Mouse (Mus musculus) small intestine, adult 2 months (tissue): ENCODE measurements around the gene Ube2l6. TPM values are rescaled to one million over a fixed set of nuclear protein-coding genes. Genes with fewer than 3 reads are reported as not detected.

Experiments
- H3K27ac ChIP-seq: fragments of 200-500 bp; 2 replicates; pipeline ENCODE4 v1.5.1; 2012; ENCODE audit warnings: low read depth, low read length, control low read depth, inconsistent platforms; ENCODE audit not compliant: insufficient read depth
- H3K27me3 ChIP-seq: fragments of 200-500 bp; 2 replicates; pipeline ENCODE4 v1.6.1; 2012; ENCODE audit warnings: mild to moderate bottlenecking, moderate library complexity, low read length, inconsistent platforms; ENCODE audit not compliant: control insufficient read depth, insufficient read depth
- H3K36me3 ChIP-seq: fragments of 200-500 bp; 2 replicates; pipeline ENCODE4 v1.6.1; 2012; ENCODE audit warnings: mild to moderate bottlenecking, low read length, control low read depth, inconsistent platforms; ENCODE audit not compliant: control insufficient read depth, insufficient read depth
- H3K4me1 ChIP-seq: fragments of 200-500 bp; 2 replicates; pipeline ENCODE4 v1.6.1; 2012; ENCODE audit warnings: low read length, inconsistent platforms, mixed read lengths; ENCODE audit not compliant: control insufficient read depth, insufficient read depth, insufficient read length
- H3K4me3 ChIP-seq: fragments of 200-500 bp; 2 replicates; pipeline ENCODE4 v1.5.1; 2012; ENCODE audit warnings: low read depth, mild to moderate bottlenecking, control low read depth, inconsistent platforms, low read length, moderate library complexity
- CTCF ChIP-seq: fragments of 200-500 bp; IDR thresholded peaks from 2 replicates; pipeline ENCODE4 v1.5.1; 2012; ENCODE audit warnings: low read depth, mild to moderate bottlenecking, control low read depth, inconsistent platforms, low read length, moderate library complexity, mixed read lengths; ENCODE audit not compliant: insufficient replicate concordance, insufficient read length; ENCODE audit errors: extremely low read depth
- POLR2A ChIP-seq: fragments of 200-500 bp; IDR thresholded peaks from 2 replicates; pipeline ENCODE4 v1.6.1; 2012; ENCODE audit warnings: low read depth, mild to moderate bottlenecking, control low read depth, inconsistent platforms, low read length, moderate library complexity
- WGBS: fragments of 180-500 bp; shearing (Covaris S2); methylation state at CpG from one replicate; pipeline ENCODE4 v1.1.7; 2018; 5-methylcytosine and 5-hydroxymethylcytosine counted together
- polyA plus RNA-seq: library from polyadenylated mRNA; depleted of rRNA; stranded (reverse); fragments of >200 nt; gene quantifications from 2 replicates; pipeline ENCODE4 v1.2.3, GENCODE M21; 2012; rRNA removed

Ube2l6 gene
- 28.6 and 85.7 TPM in 2 replicates for polyA plus RNA-seq

DNA sequence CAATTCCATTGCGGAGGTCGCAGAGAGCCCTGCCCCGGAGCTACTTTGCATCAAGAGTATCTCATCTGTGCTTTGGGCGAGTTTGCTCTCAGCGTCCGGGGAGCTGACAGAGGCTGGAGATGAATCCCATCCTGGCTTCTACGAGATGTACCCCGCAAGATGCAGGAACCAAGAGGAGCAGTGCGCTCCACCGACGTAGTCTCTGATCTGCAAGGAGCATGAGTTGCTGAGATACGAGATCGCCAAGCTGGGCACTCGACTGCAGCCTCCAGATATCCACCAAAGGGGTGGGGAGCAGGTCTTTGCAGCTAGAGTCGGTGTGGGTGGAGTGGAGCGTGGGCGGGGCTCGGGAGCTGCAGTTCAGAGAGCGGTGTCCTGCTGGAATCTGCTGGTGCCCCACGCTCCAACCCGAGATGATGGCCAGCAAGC lies at the start of gene Ube2l6:
Gene Ube2l6, plus strand, starts transcription at position 336 of the 429 bp plus-strand sequence.
- H3K27ac ChIP-seq, result peak within 1 kb of the TSS; percentile 89
- H3K36me3 ChIP-seq, result 0 out of 2 replicates have a peak, but pooled peaks cover 5% of the 10 kb centered on the region
- 2% methylated on average over 21 of the region's 21 CpGs for WGBS
- H3K4me3 ChIP-seq, result peak within 1 kb of the TSS; percentile 79
- peaks cover 9% of the 10 kb centered on the region; the same call in 1 of the 2 replicates for H3K4me1 ChIP-seq
- no peak for TF ChIP-seq CTCF
- peak; percentile 43 for TF ChIP-seq POLR2A
- no peaks in the 10 kb centered on the region for H3K27me3 ChIP-seq

DNA sequence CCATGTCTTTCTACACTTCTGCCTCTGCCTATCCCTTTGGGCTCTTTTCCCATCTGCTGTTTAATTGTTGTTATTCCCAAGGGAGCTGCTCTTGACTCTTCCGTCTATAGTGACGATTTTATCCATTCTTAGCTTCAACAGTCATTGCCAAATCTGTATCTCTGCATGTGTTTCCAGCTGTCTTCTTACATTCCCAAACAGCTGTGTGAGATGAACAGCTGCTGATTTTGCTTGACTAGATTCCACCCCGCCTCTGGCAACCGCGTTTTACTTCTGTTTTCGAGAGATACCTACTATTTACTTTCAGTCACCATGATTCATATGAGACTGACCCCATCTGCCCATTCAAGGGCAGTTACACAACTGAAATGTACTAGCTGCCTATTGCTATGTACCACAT lies 48.5 kb upstream of the Ube2l6 start:
- TF ChIP-seq POLR2A, result no peak
- no peak for TF ChIP-seq CTCF
- no peaks in the 10 kb centered on the region for H3K27me3 ChIP-seq
- no peak overlapping the region for H3K4me3 ChIP-seq
- 43% methylated on average over 6 of the region's 6 CpGs for WGBS
- no peaks in the 10 kb centered on the region for H3K4me1 ChIP-seq
- no peak overlapping the region for H3K27ac ChIP-seq
- no peaks in the 10 kb centered on the region for H3K36me3 ChIP-seq

DNA sequence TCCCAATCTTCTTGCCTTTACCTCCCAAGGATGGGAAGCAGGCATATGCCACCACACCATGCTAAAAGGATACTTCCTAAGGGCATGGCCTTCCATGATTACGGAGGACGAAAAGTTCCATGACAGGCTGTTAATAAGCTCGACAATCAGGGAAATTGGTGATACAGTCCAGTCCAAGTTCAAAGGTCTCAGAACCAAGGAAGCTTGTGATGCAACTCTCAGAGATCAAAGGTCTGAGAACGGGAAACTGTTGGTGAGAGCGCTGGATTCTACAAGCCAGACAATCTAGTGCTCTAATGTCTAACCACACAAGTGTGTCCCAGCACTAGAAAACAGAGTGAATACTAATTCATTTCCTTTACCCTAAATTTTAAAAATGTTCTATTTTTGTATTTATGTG lies 42.4 kb upstream of the Ube2l6 start:
- Histone ChIP-seq H3K4me1 (peaks cover 8% of the 10 kb centered on the region; the same call in 1 of the 2 replicates), H3K27me3 (no peaks in the 10 kb centered on the region), H3K27ac (peak overlapping the region; percentile 65; the same call in 1 of the 2 replicates), H3K4me3 (no peak overlapping the region), H3K36me3 (no peaks in the 10 kb centered on the region)
- TF ChIP-seq POLR2A (no peak), CTCF (no peak)
- WGBS, result 32% methylated on average over 5 of the region's 5 CpGs

DNA sequence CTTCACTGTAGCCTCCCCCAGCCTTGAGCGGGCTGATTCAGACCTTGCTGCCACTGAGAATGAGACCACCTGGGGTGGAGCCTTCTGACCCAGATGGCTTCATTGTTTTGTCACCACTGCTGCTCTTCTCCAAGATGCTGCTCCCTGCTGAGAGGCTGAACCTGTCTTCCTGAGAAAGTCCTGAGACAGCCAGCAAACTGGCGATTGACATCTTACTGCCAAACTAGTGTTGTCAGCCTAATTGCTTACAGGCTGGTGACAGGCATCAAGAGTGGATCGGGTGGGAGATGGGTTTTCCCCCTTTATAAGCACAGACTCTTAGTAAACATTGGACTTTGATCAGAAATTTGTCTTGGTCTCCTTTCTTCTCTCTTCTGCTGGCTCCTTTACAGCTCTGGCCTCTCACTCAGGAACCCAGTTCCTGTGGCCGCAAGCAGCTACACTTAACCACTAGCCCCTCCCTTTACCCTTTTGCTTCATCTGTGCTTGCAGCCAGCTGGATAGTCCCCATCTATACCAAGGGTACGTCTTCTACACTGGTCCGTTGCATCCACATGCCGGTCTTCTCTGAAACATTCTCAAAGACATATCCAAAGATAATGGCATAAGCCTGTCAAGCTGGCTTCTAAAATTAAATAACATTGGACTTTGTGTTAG lies 41.5 kb upstream of the Ube2l6 start:
- Histone ChIP-seq H3K27ac (0 out of 2 replicates have a peak overlapping the region, but pooled peaks have one; percentile 28), H3K27me3 (no peaks in the 10 kb centered on the region), H3K4me1 (peaks cover 12% of the 10 kb centered on the region; the same call in 1 of the 2 replicates), H3K4me3 (no peak overlapping the region), H3K36me3 (no peaks in the 10 kb centered on the region)
- no peak for TF ChIP-seq POLR2A
- no peak for TF ChIP-seq CTCF
- WGBS, result 74% methylated on average over 7 of the region's 7 CpGs

DNA sequence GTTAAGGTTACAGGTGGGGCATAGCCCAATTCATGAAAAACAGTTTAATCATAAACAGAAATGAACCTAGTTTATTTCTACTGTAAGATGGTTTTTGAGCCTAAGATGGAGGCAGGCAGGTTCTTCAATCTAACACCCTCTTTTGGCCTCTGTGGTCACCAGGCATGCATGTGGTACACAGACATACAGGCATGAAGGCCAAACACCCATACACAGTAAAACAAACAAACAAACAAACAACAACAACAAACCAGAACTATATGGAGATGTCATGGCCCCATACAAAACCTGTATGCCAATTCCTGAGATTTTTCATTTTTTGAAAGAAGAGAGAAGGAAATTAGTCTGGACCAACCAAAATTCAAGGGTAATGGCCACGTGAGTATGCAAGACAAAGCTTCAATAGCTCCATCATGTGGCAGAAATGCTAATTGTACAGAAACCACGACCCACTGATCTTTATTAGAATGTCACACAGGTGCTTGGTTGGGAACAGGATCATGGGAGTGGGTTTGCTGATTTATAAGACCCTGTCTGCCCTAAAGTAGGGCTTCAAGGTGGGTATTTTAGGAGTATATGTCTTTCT lies 40.0 kb upstream of the Ube2l6 start:
- Histone ChIP-seq H3K27me3 (no peaks in the 10 kb centered on the region), H3K27ac (no peak overlapping the region), H3K4me1 (peaks cover 12% of the 10 kb centered on the region; the same call in 1 of the 2 replicates), H3K36me3 (no peaks in the 10 kb centered on the region), H3K4me3 (no peak overlapping the region)
- 2% methylated on average over 2 of the region's 2 CpGs for WGBS
- TF ChIP-seq POLR2A, result no peak
- no peak for TF ChIP-seq CTCF

DNA sequence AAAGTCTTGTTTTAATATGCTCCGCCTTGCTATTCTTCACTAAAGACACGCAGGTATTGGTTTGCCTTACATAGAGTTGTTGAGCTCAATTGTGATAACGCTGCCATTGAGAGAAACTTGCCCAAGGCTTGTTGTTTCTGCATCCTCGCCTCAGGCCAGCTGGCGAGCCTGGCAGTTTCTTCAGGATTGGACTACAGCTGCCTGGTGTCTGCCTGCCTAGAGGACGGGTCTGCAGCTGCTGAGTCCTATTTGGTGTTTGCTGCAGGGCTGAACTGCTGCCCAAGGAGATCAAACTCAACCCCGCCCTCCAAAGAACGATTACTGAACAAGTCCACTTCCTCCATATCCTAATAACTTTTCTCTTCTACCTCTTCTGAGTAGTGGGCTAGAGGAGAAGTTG lies 37.9 kb upstream of the Ube2l6 start:
- Histone ChIP-seq H3K36me3 (no peaks in the 10 kb centered on the region), H3K4me1 (peaks cover 12% of the 10 kb centered on the region; the same call in 1 of the 2 replicates), H3K27me3 (no peaks in the 10 kb centered on the region), H3K4me3 (no peak overlapping the region), H3K27ac (no peak overlapping the region)
- no peak for TF ChIP-seq POLR2A
- TF ChIP-seq CTCF, result no peak
- WGBS, result 44% methylated on average over 8 of the region's 8 CpGs

DNA sequence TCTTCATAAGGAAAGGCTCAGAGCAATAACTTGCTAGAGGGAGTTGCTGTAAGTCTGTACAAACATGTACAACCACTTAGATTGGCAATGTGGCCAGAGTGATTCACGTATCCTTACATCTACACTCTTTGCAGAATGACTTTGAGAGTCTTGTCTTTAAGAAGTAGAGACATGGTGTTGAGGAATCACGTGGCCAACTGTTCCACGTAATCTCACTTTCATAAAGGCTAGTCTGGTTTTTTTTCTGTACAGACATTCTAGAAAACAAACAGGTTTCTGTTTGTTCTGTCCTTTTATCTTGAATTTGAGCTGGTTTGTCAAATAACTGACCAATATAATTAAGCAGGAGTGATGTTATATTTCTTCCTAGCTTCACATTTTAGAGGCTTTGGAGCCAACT lies 37.3 kb upstream of the Ube2l6 start:
- 67% methylated on average over 3 of the region's 3 CpGs for WGBS
- Histone ChIP-seq H3K27ac (no peak overlapping the region), H3K36me3 (no peaks in the 10 kb centered on the region), H3K4me3 (no peak overlapping the region), H3K4me1 (peaks cover 12% of the 10 kb centered on the region; the same call in 1 of the 2 replicates), H3K27me3 (no peaks in the 10 kb centered on the region)
- no peak for TF ChIP-seq POLR2A
- no peak for TF ChIP-seq CTCF
